Mouse (Mus musculus) lung, postnatal 0 days (tissue): ENCODE results near the gene Ccdc86.

Experiments
- CTCF ChIP-seq: IDR thresholded peaks from 2 replicates; pipeline ENCODE4 v1.5.1; 2016; ENCODE audit warnings: antibody characterized with exemption, mild to moderate bottlenecking
- EP300 ChIP-seq: IDR thresholded peaks from 2 replicates; pipeline ENCODE4 v1.6.1; 2016; ENCODE audit warnings: antibody characterized with exemption, mild to moderate bottlenecking, control low read depth

- TF ChIP-seq CTCF (no peak), EP300 (no peak)
These were observed 10.9 kb upstream of the Ccdc86 start for GRCm38 (mm10) chr19:10959978-10960346.
